Mouse (Mus musculus) heart, postnatal 0 days (tissue): ENCODE data around the gene Mynn.

ENCODE experiments used
- CTCF ChIP-seq: IDR thresholded peaks from 2 replicates; pipeline ENCODE4 v1.5.1; 2016; ENCODE audit warnings: antibody characterized with exemption, control low read depth, low read depth
- EP300 ChIP-seq: IDR thresholded peaks from 2 replicates; pipeline ENCODE4 v1.6.1; 2016; ENCODE audit warnings: antibody characterized with exemption, low read depth

GRCm38 (mm10) chr3:30588865-30589264 is 13.0 kb upstream of the Mynn start:
- TF ChIP-seq CTCF, result no peak
- TF ChIP-seq EP300, result no peak
